Mouse (Mus musculus) yolk sac, embryonic 10.5 days (tissue): ENCODE data around the gene Rpl23a.

Experiments
- DNase-seq: peaks from one replicate; pipeline ENCODE4 v3.0.0-alpha.2; 2017; ENCODE audit warnings: low spot score

The Rpl23a gene

GRCm38 (mm10) chr11:78167257-78167959 is 16.0 kb downstream of the Rpl23a start:
- no peak for DNase-seq

- no peak for DNase-seq
Measured at GRCm38 (mm10) chr11:78166640-78167039, 16.7 kb downstream of the Rpl23a start.

DNA sequence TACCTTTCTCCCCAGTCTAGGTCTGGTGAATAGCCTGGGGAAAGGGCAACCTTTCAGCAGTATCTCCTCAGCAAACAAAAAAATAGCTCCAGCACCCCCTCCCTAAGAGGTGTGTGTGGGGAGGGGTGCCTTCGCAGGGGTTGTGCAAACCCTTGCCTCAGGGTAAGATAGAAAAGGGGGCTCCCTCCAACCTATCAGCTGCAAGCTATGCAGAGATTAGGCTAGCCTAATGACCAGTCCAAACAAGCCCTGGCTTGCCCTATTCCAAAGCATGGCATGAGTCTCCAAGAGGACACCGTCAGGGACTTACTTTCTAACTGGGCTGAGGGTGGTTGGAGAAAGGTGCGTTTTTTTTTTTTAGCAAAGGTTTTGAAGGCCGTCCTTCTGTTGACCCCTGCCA is 17.2 kb downstream of the Rpl23a start:
- DNase-seq: no peak

DNA sequence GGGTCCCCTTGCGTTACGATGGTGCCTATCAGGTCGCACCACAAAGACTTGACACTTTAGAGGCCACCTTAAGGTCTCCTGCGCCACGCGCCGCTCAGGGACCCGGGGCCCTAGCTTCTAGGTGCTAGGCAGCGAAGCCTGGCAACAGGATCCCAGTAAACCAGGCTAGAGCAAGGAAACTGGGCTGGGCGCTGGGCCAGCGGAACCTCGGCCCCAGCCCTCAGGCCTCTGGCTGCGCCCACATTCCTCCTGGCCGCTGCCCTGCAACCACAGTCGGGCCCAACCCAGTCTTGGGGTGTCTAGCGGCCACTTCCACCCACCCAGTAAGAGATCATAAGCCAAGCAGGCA is 17.6 kb downstream of the Rpl23a start:
- no peak for DNase-seq

GRCm38 (mm10) chr11:78164924-78165760 is 18.2 kb downstream of the Rpl23a start, which contains the start of gene Traf4:
Gene Traf4, minus strand, starts transcription at chr11:78165589.
- DNase-seq: peak; percentile 88

- no peak for DNase-seq
Measured at GRCm38 (mm10) chr11:78164604-78164923, 18.8 kb downstream of the Rpl23a start.

- DNase-seq: peak; percentile 89
Measured at GRCm38 (mm10) chr11:78163681-78164603, 19.4 kb downstream of the Rpl23a start.

GRCm38 (mm10) chr11:78163045-78163444 is 20.3 kb downstream of the Rpl23a start:
- DNase-seq: no peak

- no peak for DNase-seq
Measured at GRCm38 (mm10) chr11:78162504-78162903, 20.9 kb downstream of the Rpl23a start.

DNA sequence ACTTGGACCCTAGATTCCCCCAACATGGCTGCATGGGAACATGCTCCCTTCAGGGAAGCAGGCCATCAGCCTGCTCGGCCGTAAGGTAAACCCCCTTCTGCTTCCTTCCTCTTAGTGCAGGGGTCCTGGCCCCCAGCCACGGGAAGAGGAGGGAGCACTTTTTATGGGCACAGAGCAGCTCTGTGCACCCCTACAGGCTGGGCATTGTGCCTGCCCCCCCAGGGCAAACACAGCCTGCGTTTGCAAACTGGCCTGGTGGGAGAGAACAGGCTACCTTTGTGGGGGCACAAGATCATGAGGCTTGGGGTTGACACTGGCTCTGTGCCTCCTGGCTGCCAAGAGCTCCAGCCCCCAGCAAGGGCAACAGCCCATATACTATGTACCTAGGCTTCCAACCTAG is 21.4 kb downstream of the Rpl23a start:
- no peak for DNase-seq

DNA sequence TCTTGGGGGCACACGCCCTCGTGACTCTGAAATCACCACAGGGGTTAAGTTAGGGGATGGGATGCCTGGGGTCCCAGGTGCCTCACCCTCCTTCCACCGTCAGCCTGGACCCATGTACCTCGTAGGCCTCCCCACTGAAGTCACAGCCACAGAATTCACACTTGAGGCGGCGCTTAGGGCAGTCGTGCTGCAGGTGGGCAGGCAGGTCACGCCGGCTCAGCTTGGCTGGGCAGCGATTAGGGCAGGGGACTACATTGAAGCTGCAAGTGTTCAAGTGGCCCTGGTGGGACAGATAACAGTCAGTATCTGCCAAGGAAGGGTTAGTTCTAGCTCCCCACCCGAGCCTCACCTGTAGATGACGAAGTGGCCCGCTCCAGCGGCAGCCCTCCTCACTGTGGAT is 22.2 kb downstream of the Rpl23a start:
- DNase-seq: no peak

- no peak for DNase-seq
Measured at GRCm38 (mm10) chr11:78160675-78161074, 22.7 kb downstream of the Rpl23a start.

DNA sequence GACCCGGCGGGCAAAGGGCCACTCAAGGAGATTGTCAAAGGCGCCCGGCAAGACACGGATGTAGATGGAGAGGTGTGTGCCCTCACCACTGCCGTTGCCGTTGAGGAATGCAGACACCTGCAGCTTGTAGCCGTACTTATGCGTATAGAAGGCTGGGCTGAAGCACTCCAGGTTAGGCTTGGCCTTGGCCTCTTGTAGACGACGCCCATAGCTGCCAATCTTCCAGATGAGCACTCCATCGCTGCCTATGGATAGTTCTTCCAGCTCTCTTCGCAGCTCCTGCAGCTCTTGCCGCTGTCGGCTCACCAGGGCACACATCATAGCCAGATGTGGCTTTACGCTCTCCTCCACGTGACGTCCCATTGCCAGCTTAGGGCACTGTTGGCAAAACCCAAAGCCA is 23.2 kb downstream of the Rpl23a start:
- no peak for DNase-seq

- DNase-seq: no peak
Measured at GRCm38 (mm10) chr11:78159557-78159956, 23.8 kb downstream of the Rpl23a start.

DNA sequence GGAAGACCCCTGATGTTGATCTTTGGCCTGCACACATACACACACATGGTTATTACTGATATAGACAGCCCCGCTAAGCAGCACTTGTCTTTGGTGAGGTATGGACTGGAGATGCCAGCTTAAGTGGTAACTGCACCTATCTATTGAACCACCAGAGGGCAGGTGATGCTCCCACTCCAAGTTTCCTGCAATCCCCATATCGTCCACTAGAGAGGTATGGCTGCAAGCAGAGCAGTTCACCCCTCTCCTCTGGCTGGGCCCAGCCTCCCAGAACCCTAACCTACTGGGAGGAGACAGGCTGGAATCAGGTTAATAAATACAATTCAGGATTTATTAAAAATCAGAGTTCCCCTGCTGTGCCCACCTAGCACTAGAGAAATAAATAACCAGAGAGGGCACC is 24.3 kb downstream of the Rpl23a start:
- DNase-seq: peak; percentile 79

DNA sequence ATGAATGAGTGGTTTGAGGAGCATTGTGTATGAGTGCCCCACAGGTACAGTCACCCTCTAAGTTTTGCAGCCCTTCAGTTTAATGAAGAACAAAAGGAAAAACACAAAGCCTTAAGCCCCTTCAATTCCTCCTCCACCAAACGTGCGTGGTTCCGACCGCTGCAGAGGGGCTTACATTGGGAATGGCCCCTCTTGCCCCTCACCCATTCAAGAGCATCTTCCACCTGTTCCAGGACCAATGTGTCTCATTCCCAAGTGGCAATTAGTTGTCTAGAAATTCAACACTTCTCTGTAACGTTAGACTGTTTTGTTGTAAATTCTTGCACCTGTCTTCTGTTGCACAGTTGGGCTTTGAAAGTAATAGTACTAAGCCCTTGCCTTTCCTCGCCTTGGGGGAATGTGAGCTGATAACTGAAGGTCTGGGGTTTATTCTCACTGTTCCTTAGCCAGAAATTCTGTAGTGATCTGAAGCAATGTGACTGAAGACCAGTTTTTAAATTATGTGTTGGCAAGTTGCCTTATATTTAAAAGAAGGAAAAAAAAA is 27.2 kb downstream of the Rpl23a start:
- no peak for DNase-seq

DNA sequence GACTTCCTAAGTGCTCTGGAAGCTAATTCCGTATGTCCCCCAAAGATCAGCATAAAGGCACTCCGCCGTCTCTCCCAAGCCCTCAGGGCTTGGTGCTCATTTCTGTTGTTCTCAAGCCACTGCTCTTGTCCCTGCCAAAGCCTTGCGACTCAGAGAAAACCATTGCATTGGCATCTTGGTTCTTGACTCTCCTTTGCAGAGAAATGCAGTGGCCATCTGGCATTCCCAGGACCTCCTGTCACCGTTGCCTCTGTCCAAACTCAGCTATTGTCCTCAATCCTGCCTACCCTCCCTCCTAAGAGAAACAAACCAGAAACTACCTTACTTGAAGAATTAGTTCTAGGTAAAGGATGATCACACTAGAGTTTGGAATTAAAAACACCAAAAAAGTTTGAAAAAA is 27.7 kb downstream of the Rpl23a start:
- no peak for DNase-seq

GRCm38 (mm10) chr11:78153778-78154177 is 29.6 kb downstream of the Rpl23a start:
- DNase-seq: no peak

DNA sequence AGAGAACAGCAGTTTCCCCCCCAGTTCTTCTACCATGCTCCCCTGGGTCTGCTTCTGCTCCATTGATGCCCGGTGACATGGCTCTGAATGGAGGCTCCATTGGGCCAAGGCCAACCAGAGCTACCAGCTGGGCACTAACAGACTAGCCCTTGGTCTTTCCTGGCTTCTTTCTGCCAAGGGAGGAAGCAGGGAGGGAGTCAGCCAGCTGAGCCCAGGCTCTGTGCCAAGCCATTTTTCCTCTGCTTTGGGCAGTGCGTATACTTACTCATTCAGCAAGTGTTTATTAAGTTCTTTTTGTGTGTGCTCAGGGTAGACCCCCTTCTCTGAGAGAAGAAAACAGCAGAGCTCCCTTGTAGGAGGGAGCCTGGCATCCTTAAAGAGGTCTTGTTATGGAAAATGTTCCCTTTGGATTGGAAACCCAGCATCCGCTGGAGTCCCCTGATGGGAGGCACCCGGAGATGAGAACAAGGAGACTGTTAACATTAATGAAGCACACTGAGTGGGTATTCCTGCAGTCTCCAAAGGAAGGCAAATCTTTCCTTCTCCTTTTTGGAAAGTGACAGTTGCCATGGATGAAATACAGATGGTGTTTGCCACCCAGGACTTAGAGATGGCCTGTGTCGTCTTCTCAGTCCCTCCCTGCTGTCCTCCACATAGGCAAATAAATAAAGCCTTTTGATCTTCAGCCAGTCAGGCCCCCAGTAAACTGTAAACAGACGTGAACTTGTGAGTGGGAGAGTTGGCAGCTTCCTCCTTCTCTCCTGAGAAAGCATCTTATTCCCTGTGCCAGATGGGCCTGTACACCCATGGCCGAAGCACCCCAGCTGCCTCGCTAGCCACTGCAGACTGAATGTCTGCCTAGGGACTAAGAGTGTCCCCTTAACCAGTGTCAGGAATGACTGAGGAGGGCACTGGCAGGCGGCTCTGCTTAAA is 30.8 kb downstream of the Rpl23a start:
- no peak for DNase-seq

DNA sequence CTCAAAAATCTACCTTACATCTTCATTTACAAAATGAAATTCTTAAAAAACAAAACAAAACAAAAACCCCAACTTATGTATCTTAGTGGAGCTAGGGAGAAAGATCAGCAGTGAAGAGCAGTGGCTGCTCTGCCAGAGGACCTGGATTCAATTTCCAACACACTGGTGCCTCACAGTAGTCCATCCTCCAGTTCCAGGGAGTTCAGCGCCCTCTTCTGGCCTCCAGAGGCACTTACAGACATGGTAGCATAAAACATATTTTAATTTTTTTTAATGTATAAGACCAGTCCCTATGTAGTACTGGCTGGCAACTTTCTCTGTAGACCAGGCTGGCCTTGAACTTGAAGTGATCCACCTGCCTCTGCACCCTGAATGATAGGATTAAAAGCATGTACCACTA is 32.2 kb downstream of the Rpl23a start:
- DNase-seq: no peak
